Mouse (Mus musculus) stomach, postnatal 0 days (tissue): ENCODE data around the gene Batf3. TPM values are rescaled to one million over a fixed set of nuclear protein-coding genes. Genes with fewer than 3 reads are reported as not detected.

Experiments
- ATAC-seq: fragments of 200-750 bp; cut with Nextera tagmentation; 2 replicates; pipeline ENCODE4 v1.8.0; 2017; ENCODE audit not compliant: low FRiP score, low TSS enrichment
- DNase-seq: peaks from one replicate; pipeline ENCODE4 v3.0.0-alpha.2; 2016; ENCODE audit warnings: low spot score
- H3K27ac ChIP-seq: fragments of 300-500 bp; sonication (generic); replicated peaks from 2 replicates; pipeline ENCODE4 v1.5.1; 2014; ENCODE audit warnings: mild to moderate bottlenecking, control low read depth
- H3K27me3 ChIP-seq: fragments of 300-500 bp; sonication (generic); 2 replicates; pipeline ENCODE4 v1.6.1; 2014; ENCODE audit warnings: low read length; ENCODE audit not compliant: control insufficient read depth, insufficient read depth
- H3K36me3 ChIP-seq: fragments of 300-500 bp; sonication (generic); 2 replicates; pipeline ENCODE4 v1.6.1; 2014; ENCODE audit warnings: low read length, mixed read lengths; ENCODE audit not compliant: control insufficient read depth, insufficient read depth
- H3K4me1 ChIP-seq: fragments of 300-500 bp; sonication (generic); replicated peaks from 2 replicates; pipeline ENCODE4 v1.6.1; 2014; ENCODE audit warnings: antibody characterized with exemption; ENCODE audit not compliant: control insufficient read depth, insufficient read depth
- H3K4me2 ChIP-seq: fragments of 300-500 bp; sonication (generic); replicated peaks from 2 replicates; pipeline ENCODE4 v1.6.1; 2014; ENCODE audit warnings: low read depth, mild to moderate bottlenecking, control low read depth, moderate library complexity
- H3K4me3 ChIP-seq: fragments of 300-500 bp; sonication (generic); 2 replicates; pipeline ENCODE4 v1.5.1; 2014; ENCODE audit warnings: low read depth, low read length, control low read depth
- H3K9ac ChIP-seq: fragments of 300-500 bp; sonication (generic); 2 replicates; pipeline ENCODE4 v1.6.1; 2014; ENCODE audit warnings: mild to moderate bottlenecking, low read length, control low read depth, mixed read lengths
- H3K9me3 ChIP-seq: fragments of 300-500 bp; sonication (generic); 2 replicates; pipeline ENCODE4 v1.6.1; 2016; ENCODE audit warnings: low read length; ENCODE audit not compliant: control insufficient read depth
- CTCF ChIP-seq: IDR thresholded peaks from 2 replicates; pipeline ENCODE4 v1.5.1; 2016; ENCODE audit warnings: antibody characterized with exemption, low read depth, mild to moderate bottlenecking, moderate library complexity
- EP300 ChIP-seq: optimal IDR thresholded peaks from 2 replicates; pipeline ENCODE3; 2016; ENCODE audit warnings: antibody characterized with exemption
- WGBS: fragments of 180-500 bp; shearing (Covaris S2); extraction: QIAGEN DNeasy Blood & Tissue Kit; methylation state at CpG from one replicate; pipeline ENCODE4 v1.1.7; 2014; 5-methylcytosine and 5-hydroxymethylcytosine counted together
- polyA plus RNA-seq: library from polyadenylated mRNA; unstranded; fragments of >200 nt; fragmentation: Nextera tagmentation; extraction: Ambion mirVana; gene quantifications from 2 replicates; pipeline ENCODE4 v1.2.1, GENCODE M21; 2015

Gene Batf3
- polyA plus RNA-seq, 1 experiment from 2014 or later: 5.7 TPM

GRCm38 (mm10) chr1:191114868-191115267, 17.2 kb downstream of the Batf3 start:
- DNase-seq: no peak
- Histone ChIP-seq H3K9ac (no peak overlapping the region), H3K27me3 (no peaks in the 10 kb centered on the region), H3K27ac (no peak overlapping the region), H3K9me3 (no peaks in the 10 kb centered on the region), H3K4me2 (no peak overlapping the region), H3K36me3 (no peaks in the 10 kb centered on the region), H3K4me3 (no peak overlapping the region), H3K4me1 (no peaks in the 10 kb centered on the region)
- no peak for TF ChIP-seq EP300
- no peak for TF ChIP-seq CTCF
- ATAC-seq: no peak
- WGBS: 70% methylated on average over 7 of the region's 7 CpGs

- no peak overlapping the region for H3K27ac ChIP-seq
- no peaks in the 10 kb centered on the region for H3K4me1 ChIP-seq
- no peak overlapping the region for H3K4me2 ChIP-seq
- H3K9ac ChIP-seq: no peak overlapping the region
- TF ChIP-seq EP300 (no peak), CTCF (no peak)
- ATAC-seq (0 out of 2 replicates have a peak, but pooled peaks have one; percentile 15), DNase-seq (no peak)
- WGBS: 73% methylated on average over 11 of the region's 11 CpGs
- H3K4me3 ChIP-seq: no peak overlapping the region
- H3K36me3 ChIP-seq: no peaks in the 10 kb centered on the region
- no peaks in the 10 kb centered on the region for H3K9me3 ChIP-seq
- no peaks in the 10 kb centered on the region for H3K27me3 ChIP-seq
These were observed 18.0 kb downstream of the Batf3 start for GRCm38 (mm10) chr1:191115514-191116238.

- TF ChIP-seq EP300 (no peak), CTCF (no peak)
- no peak for ATAC-seq
These were observed 25.1 kb downstream of the Batf3 start for GRCm38 (mm10) chr1:191122744-191123143.

DNA sequence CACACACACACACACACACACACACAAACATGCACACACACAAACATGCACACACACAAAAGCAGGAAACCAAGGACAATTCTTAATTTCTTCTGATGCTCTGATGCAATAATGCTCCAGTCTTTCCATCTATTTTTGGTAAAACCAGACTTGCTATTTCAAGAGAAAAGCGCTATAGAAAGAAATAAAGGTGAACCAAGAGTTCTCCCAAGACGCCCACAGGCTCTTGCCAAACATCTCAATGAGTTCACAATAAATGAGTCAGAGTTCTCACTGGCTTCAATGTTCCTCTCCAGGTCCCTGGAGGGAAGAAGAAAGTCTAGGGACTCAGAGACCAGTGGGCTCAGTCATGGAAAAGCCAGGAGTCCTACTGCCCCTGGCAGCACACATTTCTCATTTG, 26.0 kb downstream of the Batf3 start:
- 71% methylated on average over 2 of the region's 2 CpGs for WGBS
- DNase-seq: no peak
- TF ChIP-seq EP300: no peak
- no peak for TF ChIP-seq CTCF

More at GRCm38 (mm10) chr1:191122744-191123143, 25.1 kb downstream of the Batf3 start:
- DNase-seq: no peak
- Histone ChIP-seq H3K27me3 (no peaks in the 10 kb centered on the region), H3K4me2 (no peak overlapping the region), H3K27ac (no peak overlapping the region), H3K4me3 (no peak overlapping the region), H3K4me1 (no peaks in the 10 kb centered on the region), H3K36me3 (no peaks in the 10 kb centered on the region), H3K9ac (no peak overlapping the region), H3K9me3 (no peaks in the 10 kb centered on the region)
- WGBS: 45% methylated on average over 3 of the region's 3 CpGs

GRCm38 (mm10) chr1:191124288-191124687, 26.6 kb downstream of the Batf3 start:
- H3K4me2 ChIP-seq: no peak overlapping the region
- H3K36me3 ChIP-seq: no peaks in the 10 kb centered on the region
- H3K27me3 ChIP-seq: no peaks in the 10 kb centered on the region
- H3K9me3 ChIP-seq: no peaks in the 10 kb centered on the region
- DNase-seq: no peak
- H3K27ac ChIP-seq: no peak overlapping the region
- WGBS: 65% methylated on average over 4 of the region's 4 CpGs
- no peak overlapping the region for H3K9ac ChIP-seq
- ATAC-seq: no peak
- H3K4me3 ChIP-seq: no peak overlapping the region
- no peaks in the 10 kb centered on the region for H3K4me1 ChIP-seq
- TF ChIP-seq EP300 (no peak), CTCF (no peak)

More for the DNA sequence above, 26.0 kb downstream of the Batf3 start:
- H3K4me1 ChIP-seq: no peaks in the 10 kb centered on the region
- H3K36me3 ChIP-seq: no peaks in the 10 kb centered on the region
- H3K9ac ChIP-seq: no peak overlapping the region
- no peaks in the 10 kb centered on the region for H3K9me3 ChIP-seq
- no peaks in the 10 kb centered on the region for H3K27me3 ChIP-seq
- no peak overlapping the region for H3K27ac ChIP-seq
- H3K4me3 ChIP-seq: no peak overlapping the region
- H3K4me2 ChIP-seq: no peak overlapping the region
- ATAC-seq: no peak
